Mouse (Mus musculus): ENCODE data around the gene Fam169b.
A peak's percentile ranks its signal among the peaks of the same experiment; 100 is the strongest.

Fam169b gene

GRCm38 (mm10) chr7:68273515-68273914, at the start of gene Fam169b:
TSS of gene Fam169b (plus strand) at chr7:68273839.
- DNase-seq (ENCODE audit: low read depth, low spot score), result no peak

DNA sequence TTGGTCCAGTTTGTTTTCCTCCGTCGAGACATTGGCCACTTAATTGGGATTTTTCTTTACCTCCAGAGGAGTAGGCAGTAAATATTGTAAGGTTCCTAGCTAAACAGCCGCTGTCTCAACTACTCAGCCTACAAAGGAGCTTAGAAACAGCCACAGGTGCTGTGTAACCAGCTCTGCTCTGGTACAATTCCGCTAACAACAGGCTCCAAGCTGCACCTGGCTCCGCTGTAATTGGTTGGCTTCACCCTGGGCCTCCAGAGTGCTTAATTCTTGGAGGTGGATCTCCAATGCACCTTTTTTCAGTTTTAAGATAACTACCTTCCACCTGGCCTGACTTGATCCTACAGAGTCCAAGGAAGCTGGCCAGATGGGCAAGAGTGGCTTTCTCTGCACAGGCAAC, 49.6 kb upstream of the Fam169b start:
- DNase-seq (ENCODE audit: low read depth, low spot score), result no peak

GRCm38 (mm10) chr7:68225427-68226054, 48.1 kb upstream of the Fam169b start:
- no peak for DNase-seq (ENCODE audit: low read depth, low spot score)

DNA sequence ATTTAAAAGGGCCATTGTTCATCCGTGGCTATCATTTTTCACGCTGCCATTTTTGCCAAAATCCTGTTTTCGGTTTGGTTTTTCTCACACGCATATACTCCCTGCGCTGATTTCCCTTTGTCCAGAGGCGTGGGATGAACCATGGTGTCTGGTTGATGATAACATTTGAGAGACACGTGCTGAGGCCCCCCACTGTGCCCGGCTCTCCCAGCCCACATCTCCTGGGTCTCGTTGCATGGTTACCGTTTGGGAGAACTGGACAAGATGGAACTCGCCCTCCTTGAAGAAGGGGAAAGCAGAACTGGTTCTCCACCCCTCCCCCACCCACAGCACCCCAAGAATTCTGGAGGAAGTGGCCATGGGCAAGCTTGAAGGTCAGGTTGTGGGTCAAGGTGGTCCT, 46.6 kb upstream of the Fam169b start:
- DNase-seq (ENCODE audit: low read depth, low spot score), result no peak

DNA sequence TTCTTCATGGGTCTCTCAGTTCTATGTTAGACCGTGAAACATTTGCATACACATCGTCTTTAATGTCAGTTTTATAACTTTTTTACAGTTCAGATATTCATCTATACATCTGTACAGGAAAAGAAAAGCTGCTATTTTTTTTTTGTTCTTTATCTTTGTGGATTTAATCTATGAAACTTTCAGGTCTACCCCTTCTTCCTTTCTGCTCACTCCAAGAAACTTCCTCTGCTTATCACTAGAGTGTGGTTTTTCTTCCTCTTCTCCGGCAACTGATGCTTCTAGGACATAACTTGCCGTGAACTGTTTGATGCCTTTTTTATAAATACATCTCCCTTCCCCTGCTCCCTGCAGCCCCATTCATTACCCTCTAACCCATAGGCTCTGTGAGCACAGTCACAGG, 46.0 kb upstream of the Fam169b start:
- DNase-seq (ENCODE audit: low read depth, low spot score), result no peak

- DNase-seq (ENCODE audit: low read depth, low spot score), result no peak
Measured at GRCm38 (mm10) chr7:68228491-68228890, 45.1 kb upstream of the Fam169b start.

DNA sequence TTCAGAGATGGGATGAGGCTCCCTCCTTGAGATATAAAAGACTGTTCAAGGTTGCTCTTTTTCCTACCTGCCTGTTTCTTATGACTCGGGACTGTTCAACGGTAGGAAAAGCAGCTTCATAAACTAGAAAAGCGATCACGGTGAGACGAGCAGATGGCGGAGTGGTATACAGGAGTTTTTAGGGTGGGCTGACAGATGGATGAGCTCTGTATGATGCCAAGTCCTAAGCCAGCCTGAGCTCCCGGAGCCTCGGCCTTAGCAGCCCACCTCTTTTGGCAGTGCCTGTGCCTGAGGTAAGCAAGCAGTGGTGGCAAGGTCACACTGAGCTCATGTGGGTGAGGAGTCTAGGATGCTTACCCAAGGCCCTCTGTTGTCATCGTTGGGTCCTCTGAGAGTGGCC, 42.8 kb upstream of the Fam169b start:
- no peak for DNase-seq (ENCODE audit: low read depth, low spot score)

- DNase-seq (ENCODE audit: low read depth, low spot score), result no peak
Measured at GRCm38 (mm10) chr7:68232521-68232920, 41.1 kb upstream of the Fam169b start.

GRCm38 (mm10) chr7:68233619-68234223, 39.9 kb upstream of the Fam169b start:
- no peak for DNase-seq (ENCODE audit: low read depth, low spot score)

- DNase-seq (ENCODE audit: low read depth, low spot score), result peak; percentile 11
Measured at GRCm38 (mm10) chr7:68236817-68237216, 36.8 kb upstream of the Fam169b start.

- DNase-seq (ENCODE audit: low read depth, low spot score), result no peak
Measured at GRCm38 (mm10) chr7:68239220-68239827, 34.3 kb upstream of the Fam169b start.

DNA sequence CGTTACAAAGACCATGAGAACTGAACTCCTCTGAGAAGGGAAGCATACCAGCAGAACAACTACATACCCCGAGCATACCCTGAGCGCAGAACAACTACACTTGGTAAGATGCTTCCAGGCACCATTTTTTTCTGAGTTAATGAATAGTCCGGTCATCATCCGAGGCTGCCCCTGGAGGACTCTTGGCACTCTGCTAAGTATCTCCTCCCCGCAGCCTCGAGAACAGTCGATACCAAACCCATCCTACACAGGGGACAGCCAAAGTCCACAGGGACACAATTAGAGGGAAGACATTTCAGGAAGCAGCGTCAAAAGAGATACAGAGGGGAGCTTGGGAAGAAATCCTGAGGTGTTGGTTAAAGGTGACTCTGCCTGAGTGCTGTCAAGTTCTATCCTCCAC, 32.4 kb upstream of the Fam169b start:
- no peak for DNase-seq (ENCODE audit: low read depth, low spot score)

DNA sequence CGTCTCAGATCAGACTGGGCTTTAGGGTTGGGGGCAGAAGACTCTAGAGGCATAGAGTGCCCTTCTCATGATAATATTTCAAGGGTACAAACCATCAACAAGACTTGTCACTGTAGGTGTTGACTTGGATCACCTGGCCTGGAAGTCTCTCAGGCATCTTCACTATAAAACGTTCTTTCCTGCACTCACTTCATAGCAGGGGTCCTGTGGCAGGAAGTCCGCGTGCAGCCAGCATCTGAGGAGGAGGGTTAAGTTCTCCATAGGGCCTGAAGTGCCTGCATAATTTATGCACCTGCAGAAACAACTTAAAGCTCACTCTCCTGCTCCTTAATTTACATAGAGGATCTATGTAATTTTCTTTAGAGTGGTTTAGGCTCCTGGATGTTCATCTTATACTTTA, 28.0 kb upstream of the Fam169b start:
- no peak for DNase-seq (ENCODE audit: low read depth, low spot score)

- DNase-seq (ENCODE audit: low read depth, low spot score), result no peak
Measured at GRCm38 (mm10) chr7:68246249-68246648, 27.4 kb upstream of the Fam169b start.

DNA sequence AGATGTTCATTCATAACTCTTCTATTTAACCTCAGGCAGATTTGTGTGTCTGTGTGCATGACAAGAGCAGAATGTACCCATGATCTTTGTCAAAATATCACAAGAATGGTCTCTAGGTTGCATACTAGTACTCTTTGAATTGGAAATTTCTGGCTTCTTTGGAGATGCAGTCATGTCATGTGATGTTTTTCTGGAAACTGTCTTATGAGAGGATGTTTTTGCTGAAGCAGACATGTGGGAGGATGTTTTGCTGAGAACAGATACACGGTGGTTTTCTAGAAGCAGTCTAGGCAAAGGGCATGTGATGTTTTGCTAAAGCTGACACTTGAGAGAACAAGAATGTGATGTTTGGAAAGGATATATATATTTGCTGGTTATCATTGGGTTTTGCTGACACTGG, 23.2 kb upstream of the Fam169b start:
- no peak for DNase-seq (ENCODE audit: low read depth, low spot score)

DNA sequence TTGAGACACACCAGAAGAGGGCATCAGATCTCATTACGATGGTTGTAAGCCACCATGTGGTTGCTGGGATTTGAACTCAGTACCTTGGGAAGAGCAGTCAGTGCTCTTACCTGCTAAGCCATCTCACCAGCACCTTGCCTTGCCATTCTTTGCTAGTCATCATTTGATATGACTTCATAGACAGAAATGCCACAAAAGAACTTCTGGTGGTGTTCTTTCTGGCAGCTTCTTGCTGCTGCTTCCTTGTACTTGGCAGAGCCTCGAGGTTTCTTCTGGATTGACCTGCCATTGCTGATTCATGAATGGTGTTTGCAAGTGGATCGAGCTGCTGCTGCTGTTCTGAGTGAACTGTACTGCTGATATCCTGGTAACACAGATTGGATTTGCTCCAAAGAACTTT, 22.7 kb upstream of the Fam169b start:
- DNase-seq (ENCODE audit: low read depth, low spot score), result no peak

GRCm38 (mm10) chr7:68257767-68258166, 15.9 kb upstream of the Fam169b start:
- no peak for DNase-seq (ENCODE audit: low read depth, low spot score)

DNA sequence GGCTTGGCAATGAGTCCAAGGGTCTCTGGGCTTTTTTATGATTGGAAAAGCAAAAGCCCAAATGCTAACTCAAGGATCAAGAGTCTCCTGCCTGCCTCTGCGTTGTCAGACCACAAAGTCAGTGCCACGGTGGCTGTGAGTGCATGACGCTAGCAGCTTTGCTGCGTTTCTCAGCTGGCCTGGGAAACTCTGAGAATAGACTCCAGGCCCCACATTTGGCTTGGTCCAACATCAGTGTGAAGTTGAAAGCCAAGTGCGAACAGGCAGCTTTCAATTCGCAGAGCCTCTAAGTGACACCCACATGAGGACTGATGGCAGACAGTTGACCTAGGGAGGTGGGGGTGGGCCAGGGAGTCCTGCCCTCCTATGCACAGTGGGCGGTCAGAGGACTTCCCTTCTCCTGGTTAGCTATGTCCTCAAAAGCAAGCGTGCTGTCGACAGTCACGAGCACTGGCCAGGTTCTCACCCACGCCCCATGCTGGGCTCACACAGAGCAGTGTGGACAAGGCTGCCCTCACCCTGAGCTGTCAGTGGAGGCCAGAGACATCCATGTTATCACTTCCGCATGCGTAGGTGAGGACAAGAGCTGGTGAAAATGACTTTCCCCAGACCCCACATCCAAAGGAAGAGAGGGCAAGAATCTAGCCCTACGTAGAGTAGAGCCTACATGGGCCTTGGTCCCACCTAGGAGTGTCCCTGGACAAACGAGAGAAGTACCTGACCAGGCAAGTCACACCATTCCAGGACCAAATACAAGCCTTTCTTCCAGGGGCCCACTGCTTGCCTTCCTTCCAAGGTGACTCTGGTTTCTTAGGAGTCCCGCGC, 15.1 kb upstream of the Fam169b start:
- DNase-seq (ENCODE audit: low read depth, low spot score), result no peak

DNA sequence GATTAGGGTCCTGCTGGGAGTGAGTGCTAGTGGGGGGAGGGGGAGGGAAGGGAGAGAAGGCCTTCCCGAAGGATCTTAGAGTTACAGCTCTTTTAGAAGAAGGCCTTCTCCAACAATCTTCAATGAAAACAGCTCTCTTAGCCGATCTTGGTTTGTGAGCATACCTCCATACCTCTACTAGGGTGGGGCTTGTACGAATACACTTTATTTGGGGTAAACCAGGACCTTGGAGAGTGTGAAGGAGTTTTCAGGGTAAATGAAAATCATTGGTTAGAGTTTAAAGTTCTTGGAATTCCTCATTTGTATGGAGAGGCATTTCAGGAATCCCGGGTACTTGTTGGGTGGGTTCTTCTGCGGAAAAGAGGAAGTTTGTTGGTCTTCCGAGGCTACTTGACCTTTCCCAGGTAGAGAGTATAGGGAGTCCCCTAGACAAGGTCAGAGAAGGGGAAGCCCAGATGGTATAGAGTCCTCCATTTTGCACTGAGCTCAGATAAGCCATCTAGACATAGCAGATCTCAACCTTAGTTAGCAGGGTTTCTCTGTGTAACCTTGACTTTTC, 14.0 kb upstream of the Fam169b start:
- no peak for DNase-seq (ENCODE audit: low read depth, low spot score)

DNA sequence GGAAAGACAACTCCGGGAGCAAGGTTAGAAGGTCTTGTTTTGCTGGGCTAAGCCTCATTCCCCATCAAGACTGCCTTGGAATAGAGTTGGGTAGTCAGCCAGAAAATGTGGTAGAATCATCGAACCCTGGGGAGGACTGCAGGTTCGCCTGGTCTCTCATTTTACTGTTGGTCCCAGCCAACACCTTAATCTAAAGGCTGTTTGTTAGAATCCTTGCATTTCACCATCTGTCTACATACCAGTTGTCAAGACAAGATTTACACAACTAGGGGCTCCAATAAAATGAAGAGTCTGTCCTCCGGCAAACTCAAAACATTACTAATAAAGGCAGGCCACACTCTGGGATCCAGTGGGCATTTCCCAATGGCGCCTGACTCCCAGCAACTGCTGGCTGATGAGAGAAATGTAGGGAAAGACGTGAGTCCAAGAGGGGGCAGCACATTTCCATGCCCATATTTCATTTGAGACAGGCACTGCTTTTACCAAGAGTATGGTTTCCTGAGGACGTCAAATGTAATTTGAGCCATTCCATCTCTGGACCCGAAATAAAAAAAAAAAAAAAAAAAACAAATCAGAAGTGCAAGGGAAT, 10.9 kb upstream of the Fam169b start:
- peak; percentile 85 for DNase-seq (ENCODE audit: low read depth, low spot score)

DNA sequence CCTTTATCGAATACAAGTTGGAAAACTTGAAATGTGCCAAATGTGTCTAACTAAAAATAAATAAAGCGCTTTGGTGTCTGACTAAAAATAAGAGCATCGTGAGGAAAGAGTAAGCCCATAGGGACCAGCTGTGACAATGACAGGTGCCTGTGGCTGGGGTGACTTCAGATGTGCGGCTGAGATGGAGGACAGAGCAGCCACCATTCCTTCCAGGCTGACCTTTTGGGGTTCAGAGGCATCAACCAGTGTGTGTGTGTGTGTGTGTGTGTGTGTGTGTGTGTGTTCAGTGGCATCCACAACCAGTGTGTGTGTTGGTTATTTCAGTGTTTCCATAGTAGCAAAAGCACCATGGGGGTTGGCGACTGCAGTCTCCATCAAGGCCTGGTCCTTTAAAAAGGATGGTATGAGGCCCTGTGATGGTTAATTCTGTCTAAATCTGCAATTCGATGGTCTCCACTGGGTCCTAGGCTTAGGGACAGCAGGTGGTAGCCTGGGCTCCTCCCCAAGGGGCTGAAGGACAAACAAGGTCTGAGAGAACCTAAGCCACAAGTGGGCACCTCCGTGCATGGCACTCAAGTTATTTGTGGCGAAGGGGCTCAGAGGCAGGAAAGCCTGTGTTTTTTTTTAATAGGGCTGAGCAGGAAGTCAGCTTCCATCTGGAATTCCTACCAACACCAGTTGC, 10.2 kb upstream of the Fam169b start:
- no peak for DNase-seq (ENCODE audit: low read depth, low spot score)
